In the genomic region with DNA sequence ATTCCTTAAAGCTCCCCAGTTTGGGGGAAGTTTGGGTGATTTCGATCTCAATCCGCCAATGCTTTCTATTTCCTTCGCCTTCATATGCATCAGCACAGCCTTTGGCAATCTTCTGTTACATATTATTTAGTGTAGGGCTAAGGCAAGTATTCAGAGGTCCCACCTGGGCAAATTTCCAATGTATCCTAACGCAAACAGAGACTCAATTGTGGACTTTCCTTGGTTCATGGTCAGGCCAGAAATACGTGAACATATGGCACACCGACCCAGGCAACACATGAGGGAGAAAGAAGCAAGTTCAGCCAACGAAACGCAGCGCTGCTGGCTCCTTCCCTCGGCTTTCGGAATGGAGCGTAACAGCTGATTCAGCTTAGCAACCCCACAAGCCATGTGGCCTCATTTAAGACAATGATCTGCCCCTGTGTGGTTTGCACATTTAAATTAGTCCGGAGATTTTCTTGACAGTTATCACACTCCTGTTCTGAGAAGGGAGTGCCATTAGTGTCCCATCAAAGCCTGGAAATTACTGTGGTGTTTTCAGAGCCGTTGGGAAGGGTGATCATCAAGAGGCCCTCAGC, we compare ENCODE assay signal across 20 mouse cellular contexts.
DNase-seq lines count a peak whose midpoint lies in the region; ATAC-seq and TF ChIP-seq lines count a peak whose summit lies in the region.
"Had no signal": no experiment of that assay in that cellular context is flagged by ENCODE, and none has a peak within 500 bp of the region (broad histone marks: within the 10 kb centered on the region; RNA-seq: fewer than 3 reads in every experiment).

No protein-coding gene starts in this region.

- peaks cover 18% of the 10 kb centered on the region; the same call in 1 of the 2 replicates for H3K4me1 ChIP-seq in midbrain, embryonic 14.5 days (ENCODE audit: control insufficient read depth, insufficient read depth, low read length)
- no peaks in the 10 kb centered on the region for H3K4me1 ChIP-seq in midbrain, embryonic 10.5 days
- H3K4me1 ChIP-seq in embryonic facial prominence, embryonic 13.5 days, result peaks cover 23% of the 10 kb centered on the region
- peaks cover 11% of the 10 kb centered on the region for H3K4me1 ChIP-seq in limb, embryonic 14.5 days (ENCODE audit: control insufficient read depth, insufficient read depth, low read length)
- H3K4me1 ChIP-seq: intestine, embryonic 15.5 days; midbrain, embryonic 12.5 days; stomach, embryonic 15.5 days had no signal

- DNase-seq in heart, adult 11 months, result peak; percentile 72
- no peak for DNase-seq in heart, postnatal 25 days (ENCODE audit: low spot score)
- peak; percentile 46 for DNase-seq in midbrain, embryonic 14.5 days
- DNase-seq in midbrain, embryonic 10.5 days (ENCODE audit: low spot score), result no peak
- peak; percentile 29 for DNase-seq in limb, embryonic 14.5 days (ENCODE audit: low spot score)
- DNase-seq in adrenal gland, postnatal 14 days, result no peak
- DNase-seq in left cerebral cortex, postnatal 14 days (ENCODE audit: low spot score in 2 of 2), result no peak
- DNase-seq: gastrocnemius, postnatal 25 days; heart, postnatal 14 days; liver, postnatal 0 days; lung, postnatal 36 days; right cerebral cortex, postnatal 14 days; thymus, adult 2 months had no signal

- no peaks in the 10 kb centered on the region for H3K27me3 ChIP-seq in midbrain, embryonic 14.5 days (ENCODE audit: control insufficient read depth, insufficient read depth, low read length)
- no peaks in the 10 kb centered on the region for H3K27me3 ChIP-seq in midbrain, embryonic 10.5 days (ENCODE audit: low read depth, poor library complexity, severe bottlenecking)
- no peaks in the 10 kb centered on the region for H3K27me3 ChIP-seq in embryonic facial prominence, embryonic 13.5 days
- H3K27me3 ChIP-seq in limb, embryonic 14.5 days (ENCODE audit: control insufficient read depth, insufficient read depth, low read length), result no peaks in the 10 kb centered on the region
- H3K27me3 ChIP-seq: intestine, embryonic 15.5 days; limb, embryonic 15.5 days; midbrain, embryonic 12.5 days; stomach, embryonic 15.5 days had no signal

- ATAC-seq in midbrain, embryonic 14.5 days (ENCODE audit: low FRiP score, low TSS enrichment), result no peak
- ATAC-seq in embryonic facial prominence, embryonic 13.5 days (ENCODE audit: insufficient number of reproducible peaks, insufficient read depth, low FRiP score, low TSS enrichment, low read depth), result peak; percentile 62; the same call in 1 of the 2 replicates
- no peak for ATAC-seq in limb, embryonic 14.5 days (ENCODE audit: low FRiP score, low read depth)
- ATAC-seq: intestine, embryonic 15.5 days; liver, postnatal 0 days had no signal

- WGBS in midbrain, embryonic 14.5 days, result 68% methylated on average over 14 of the region's 14 CpGs
- 90% methylated on average over 14 of the region's 14 CpGs for WGBS in midbrain, embryonic 10.5 days
- WGBS in embryonic facial prominence, embryonic 13.5 days, result 35% methylated on average over 14 of the region's 14 CpGs
- 37% methylated on average over 14 of the region's 14 CpGs for WGBS in limb, embryonic 14.5 days

- intact Hi-C loops in heart, postnatal 25 days (cut with DNase I), result no loop called here
- intact Hi-C loops in left cerebral cortex, postnatal 14 days (cut with DNase I), result no loop called here

- H3K9me3 ChIP-seq in midbrain, embryonic 14.5 days (ENCODE audit: control insufficient read depth, low read length), result no peaks in the 10 kb centered on the region
- no peaks in the 10 kb centered on the region for H3K9me3 ChIP-seq in midbrain, embryonic 10.5 days (replicated peaks)
- H3K9me3 ChIP-seq in embryonic facial prominence, embryonic 13.5 days, result no peaks in the 10 kb centered on the region
- no peaks in the 10 kb centered on the region for H3K9me3 ChIP-seq in limb, embryonic 14.5 days (ENCODE audit: control insufficient read depth, low read length)
- H3K9me3 ChIP-seq: intestine, embryonic 15.5 days; limb, embryonic 15.5 days; midbrain, embryonic 12.5 days; stomach, embryonic 15.5 days had no signal

- no peak overlapping the region for H3K4me3 ChIP-seq in midbrain, embryonic 14.5 days (replicated peaks; ENCODE audit: low read depth, low read length)
- H3K4me3 ChIP-seq in midbrain, embryonic 10.5 days, result no peak overlapping the region
- no peak overlapping the region for H3K4me3 ChIP-seq in embryonic facial prominence, embryonic 13.5 days
- H3K4me3 ChIP-seq in limb, embryonic 14.5 days (replicated peaks; ENCODE audit: low read length), result no peak overlapping the region
- H3K4me3 ChIP-seq: intestine, embryonic 15.5 days; limb, embryonic 15.5 days; midbrain, embryonic 12.5 days; stomach, embryonic 15.5 days had no signal

- no peaks in the 10 kb centered on the region for H3K36me3 ChIP-seq in midbrain, embryonic 14.5 days (ENCODE audit: control insufficient read depth, insufficient read depth, low read length)
- no peaks in the 10 kb centered on the region for H3K36me3 ChIP-seq in midbrain, embryonic 10.5 days
- no peaks in the 10 kb centered on the region for H3K36me3 ChIP-seq in embryonic facial prominence, embryonic 13.5 days
- no peaks in the 10 kb centered on the region for H3K36me3 ChIP-seq in limb, embryonic 14.5 days (ENCODE audit: control insufficient read depth, insufficient read depth, low read length)
- H3K36me3 ChIP-seq: intestine, embryonic 15.5 days; limb, embryonic 15.5 days; midbrain, embryonic 12.5 days; stomach, embryonic 15.5 days had no signal

- TF ChIP-seq POLR2A in limb, embryonic 14.5 days (IDR thresholded peaks at IDR 0.05; ENCODE audit: borderline replicate concordance, extremely low read depth, insufficient read depth, insufficient read length), result no peak

- no peak overlapping the region for H3K9ac ChIP-seq in midbrain, embryonic 14.5 days (replicated peaks; ENCODE audit: low read length)
- no peak overlapping the region for H3K9ac ChIP-seq in embryonic facial prominence, embryonic 13.5 days
- no peak overlapping the region for H3K9ac ChIP-seq in limb, embryonic 14.5 days (ENCODE audit: low read depth, low read length, severe bottlenecking)
- H3K9ac ChIP-seq: intestine, embryonic 15.5 days; limb, embryonic 15.5 days; liver, postnatal 0 days; midbrain, embryonic 12.5 days; stomach, embryonic 15.5 days had no signal

- no peak overlapping the region for H3K4me2 ChIP-seq in midbrain, embryonic 14.5 days (ENCODE audit: low read length)
- H3K4me2 ChIP-seq in embryonic facial prominence, embryonic 13.5 days, result peak overlapping the region; percentile 5; the same call in 1 of the 2 replicates
- no peak overlapping the region for H3K4me2 ChIP-seq in limb, embryonic 14.5 days (replicated peaks; ENCODE audit: low read depth, low read length, severe bottlenecking)
- H3K4me2 ChIP-seq: heart, embryonic 11.5 days; intestine, embryonic 15.5 days; limb, embryonic 15.5 days; midbrain, embryonic 12.5 days; stomach, embryonic 15.5 days had no signal

- no peak overlapping the region for H3K27ac ChIP-seq in midbrain, embryonic 14.5 days (replicated peaks; ENCODE audit: low read depth, low read length)
- no peak overlapping the region for H3K27ac ChIP-seq in midbrain, embryonic 10.5 days (replicated peaks)
- no peak overlapping the region for H3K27ac ChIP-seq in embryonic facial prominence, embryonic 13.5 days
- H3K27ac ChIP-seq in limb, embryonic 14.5 days (replicated peaks; ENCODE audit: low read depth, low read length), result no peak overlapping the region
- H3K27ac ChIP-seq: intestine, embryonic 15.5 days; kidney, postnatal 0 days; limb, embryonic 15.5 days; midbrain, embryonic 12.5 days; stomach, embryonic 15.5 days had no signal

Comparison
In these comparisons a context has a peak if more than half of its experiments do, and no peak if none do; other contexts are left out.
1. DNase-seq: peak in heart, adult 11 months (single experiment), midbrain, embryonic 14.5 days (single experiment) and limb, embryonic 14.5 days (single experiment); none in heart, postnatal 25 days (single experiment), midbrain, embryonic 10.5 days (single experiment), adrenal gland, postnatal 14 days (single experiment) and left cerebral cortex, postnatal 14 days (0 of 2).